Mouse (Mus musculus): ENCODE measurements around the gene Uncx. TPM values are rescaled to one million over a fixed set of nuclear protein-coding genes. Genes with fewer than 3 reads are reported as not detected.
A peak's percentile ranks its signal among the peaks of the same experiment; 100 is the strongest.
"Not testable (repeated sequence)": the region's sequence is repeated elsewhere in the genome, so short reads cannot be mapped to it uniquely, and the experiment has no call there.

Uncx gene
- polyA plus RNA-seq, 1 experiment from 2014 or later = 4.7 TPM

GRCm38 (mm10) chr5:139575054-139575453 lies 31.8 kb downstream of the Uncx start:
- Histone ChIP-seq H3K27me3 (replicated peaks; ENCODE audit: low read depth, poor library complexity, severe bottlenecking) (peaks cover 33% of the 10 kb centered on the region), H3K4me1 (peaks cover 12% of the 10 kb centered on the region), H3K36me3 (replicated peaks) (no peaks in the 10 kb centered on the region), H3K27ac (replicated peaks) (no peak overlapping the region), H3K4me3 (no peak overlapping the region), H3K9me3 (peaks cover 10% of the 10 kb centered on the region; the same call in 1 of the 2 replicates)
- DNase-seq (ENCODE audit: low spot score) = no peak
- WGBS = 80% methylated on average over 9 of the region's 9 CpGs

GRCm38 (mm10) chr5:139580171-139580743 lies 37.0 kb downstream of the Uncx start:
- no peak overlapping the region for H3K27ac ChIP-seq (replicated peaks)
- H3K27me3 ChIP-seq (replicated peaks; ENCODE audit: low read depth, poor library complexity, severe bottlenecking) = peaks cover 76% of the 10 kb centered on the region
- H3K4me1 ChIP-seq = peaks cover 33% of the 10 kb centered on the region
- no peak for DNase-seq (ENCODE audit: low spot score)
- no peaks in the 10 kb centered on the region for H3K36me3 ChIP-seq (replicated peaks)
- peaks cover 7% of the 10 kb centered on the region; the same call in 1 of the 2 replicates for H3K9me3 ChIP-seq
- H3K4me3 ChIP-seq = peak overlapping the region; percentile 6; the same call in 1 of the 2 replicates
- WGBS = 32% methylated on average over 27 of the region's 27 CpGs

GRCm38 (mm10) chr5:139581308-139581868 lies 38.1 kb downstream of the Uncx start:
- Histone ChIP-seq H3K4me1 (peaks cover 40% of the 10 kb centered on the region), H3K36me3 (replicated peaks) (no peaks in the 10 kb centered on the region), H3K4me3 (no peak overlapping the region), H3K9me3 (peaks cover 7% of the 10 kb centered on the region; the same call in 1 of the 2 replicates), H3K27me3 (replicated peaks; ENCODE audit: low read depth, poor library complexity, severe bottlenecking) (peaks cover 87% of the 10 kb centered on the region), H3K27ac (replicated peaks) (peak overlapping the region; percentile 48; the same call in 1 of the 2 replicates)
- peak; percentile 30 for DNase-seq (ENCODE audit: low spot score)
- WGBS = 6% methylated on average over 10 of the region's 10 CpGs

GRCm38 (mm10) chr5:139584971-139585747 lies 41.9 kb downstream of the Uncx start:
- WGBS = 4% methylated on average over 39 of the region's 39 CpGs
- DNase-seq (ENCODE audit: low spot score) = peak; percentile 58
- Histone ChIP-seq H3K36me3 (replicated peaks) (no peaks in the 10 kb centered on the region), H3K27ac (replicated peaks) (0 out of 2 replicates have a peak overlapping the region, but pooled peaks have one; percentile 21), H3K4me3 (peak overlapping the region; percentile 40), H3K27me3 (replicated peaks; ENCODE audit: low read depth, poor library complexity, severe bottlenecking) (peaks cover 95% of the 10 kb centered on the region), H3K4me1 (peaks cover 41% of the 10 kb centered on the region), H3K9me3 (0 out of 2 replicates have a peak, but pooled peaks cover 7% of the 10 kb centered on the region)

GRCm38 (mm10) chr5:139585748-139586060 lies 42.4 kb downstream of the Uncx start:
- no peaks in the 10 kb centered on the region for H3K36me3 ChIP-seq (replicated peaks)
- no peak for DNase-seq (ENCODE audit: low spot score)
- H3K9me3 ChIP-seq = 0 out of 2 replicates have a peak, but pooled peaks cover 7% of the 10 kb centered on the region
- WGBS = 12% methylated on average over 8 of the region's 8 CpGs
- H3K4me1 ChIP-seq = peaks cover 36% of the 10 kb centered on the region
- 0 out of 2 replicates have a peak overlapping the region, but pooled peaks have one; percentile 21 for H3K27ac ChIP-seq (replicated peaks)
- H3K27me3 ChIP-seq (replicated peaks; ENCODE audit: low read depth, poor library complexity, severe bottlenecking) = peaks cover 93% of the 10 kb centered on the region
- H3K4me3 ChIP-seq = peak overlapping the region; percentile 40

- DNase-seq (ENCODE audit: low spot score); H3K27ac ChIP-seq (replicated peaks); H3K4me3 ChIP-seq; H3K9me3 ChIP-seq; H3K36me3 ChIP-seq (replicated peaks): not testable (repeated sequence)
- peaks cover 93% of the 10 kb centered on the region for H3K27me3 ChIP-seq (replicated peaks; ENCODE audit: low read depth, poor library complexity, severe bottlenecking)
- H3K4me1 ChIP-seq = peaks cover 25% of the 10 kb centered on the region
- 86% methylated on average over 5 of the region's 5 CpGs for WGBS
Measured at GRCm38 (mm10) chr5:139587459-139587858, 44.2 kb downstream of the Uncx start.

GRCm38 (mm10) chr5:139590682-139591360 lies 47.5 kb downstream of the Uncx start:
- Histone ChIP-seq H3K4me1 (peaks cover 18% of the 10 kb centered on the region), H3K27me3 (replicated peaks; ENCODE audit: low read depth, poor library complexity, severe bottlenecking) (peaks cover 92% of the 10 kb centered on the region)
- not testable (repeated sequence) for H3K4me3 ChIP-seq; H3K9me3 ChIP-seq; DNase-seq (ENCODE audit: low spot score); H3K27ac ChIP-seq (replicated peaks); H3K36me3 ChIP-seq (replicated peaks)
- 47% methylated on average over 6 of the region's 6 CpGs for WGBS

- 85% methylated on average over 3 of the region's 3 CpGs for WGBS
Measured at GRCm38 (mm10) chr5:139592011-139592410, 48.7 kb downstream of the Uncx start.

GRCm38 (mm10) chr5:139592850-139593249 lies 49.6 kb downstream of the Uncx start:
- Histone ChIP-seq H3K27me3 (replicated peaks; ENCODE audit: low read depth, poor library complexity, severe bottlenecking) (peaks cover 96% of the 10 kb centered on the region), H3K36me3 (replicated peaks) (no peaks in the 10 kb centered on the region), H3K4me1 (peaks cover 19% of the 10 kb centered on the region), H3K4me3 (no peak overlapping the region), H3K9me3 (0 out of 2 replicates have a peak, but pooled peaks cover 5% of the 10 kb centered on the region), H3K27ac (replicated peaks) (no peak overlapping the region)
- 67% methylated on average over 3 of the region's 3 CpGs for WGBS
- no peak for DNase-seq (ENCODE audit: low spot score)

More at GRCm38 (mm10) chr5:139592011-139592410, 48.7 kb downstream of the Uncx start:
- H3K27me3 ChIP-seq (replicated peaks; ENCODE audit: low read depth, poor library complexity, severe bottlenecking) = peaks cover 92% of the 10 kb centered on the region
- 0 out of 2 replicates have a peak, but pooled peaks cover 5% of the 10 kb centered on the region for H3K9me3 ChIP-seq
- peaks cover 17% of the 10 kb centered on the region for H3K4me1 ChIP-seq
- no peak for DNase-seq (ENCODE audit: low spot score)
- no peak overlapping the region for H3K4me3 ChIP-seq
- H3K36me3 ChIP-seq (replicated peaks) = no peaks in the 10 kb centered on the region
- no peak overlapping the region for H3K27ac ChIP-seq (replicated peaks)

GRCm38 (mm10) chr5:139593746-139594145 lies 50.5 kb downstream of the Uncx start:
- no peaks in the 10 kb centered on the region for H3K9me3 ChIP-seq
- 30% methylated on average over 21 of the region's 21 CpGs for WGBS
- H3K36me3 ChIP-seq (replicated peaks) = no peaks in the 10 kb centered on the region
- H3K4me3 ChIP-seq = no peak overlapping the region
- peaks cover 96% of the 10 kb centered on the region for H3K27me3 ChIP-seq (replicated peaks; ENCODE audit: low read depth, poor library complexity, severe bottlenecking)
- DNase-seq (ENCODE audit: low spot score) = peak; percentile 30
- no peak overlapping the region for H3K27ac ChIP-seq (replicated peaks)
- H3K4me1 ChIP-seq = peaks cover 28% of the 10 kb centered on the region

GRCm38 (mm10) chr5:139595001-139595400 lies 51.7 kb downstream of the Uncx start:
- Histone ChIP-seq H3K9me3 (no peaks in the 10 kb centered on the region), H3K36me3 (replicated peaks) (no peaks in the 10 kb centered on the region), H3K4me3 (no peak overlapping the region), H3K27me3 (replicated peaks; ENCODE audit: low read depth, poor library complexity, severe bottlenecking) (peaks cover 96% of the 10 kb centered on the region), H3K4me1 (peaks cover 36% of the 10 kb centered on the region), H3K27ac (replicated peaks) (no peak overlapping the region)
- WGBS = 86% methylated on average over 14 of the region's 14 CpGs
- no peak for DNase-seq (ENCODE audit: low spot score)

All from embryonic facial prominence, embryonic 10.5 days (tissue).